Mouse (Mus musculus) neural tube, embryonic 14.5 days (tissue): ENCODE measurements around the gene Tor2a. TPM values are rescaled to one million over a fixed set of nuclear protein-coding genes. Genes with fewer than 3 reads are reported as not detected.

Source experiments
- ATAC-seq: fragments of 200-750 bp; cut with Nextera tagmentation; 2 replicates; pipeline ENCODE4 v1.8.0; 2017; ENCODE audit warnings: low read depth, mild to moderate bottlenecking, moderate TSS enrichment, moderate library complexity
- H3K27ac ChIP-seq: fragments of 300-500 bp; sonication (generic); 2 replicates; pipeline ENCODE4 v1.5.1; 2014; ENCODE audit warnings: low read depth, mild to moderate bottlenecking, control low read depth, low read length, moderate library complexity, mixed read lengths
- H3K27me3 ChIP-seq: fragments of 300-500 bp; sonication (generic); 2 replicates; pipeline ENCODE4 v1.6.1; 2014; ENCODE audit warnings: low read length; ENCODE audit not compliant: control insufficient read depth, insufficient read depth
- H3K36me3 ChIP-seq: fragments of 300-500 bp; sonication (generic); 2 replicates; pipeline ENCODE4 v1.6.1; 2014; ENCODE audit warnings: low read length, mixed read lengths; ENCODE audit not compliant: control insufficient read depth, insufficient read depth
- H3K4me1 ChIP-seq: fragments of 300-500 bp; sonication (generic); 2 replicates; pipeline ENCODE4 v1.6.1; 2014; ENCODE audit warnings: low read length; ENCODE audit not compliant: control insufficient read depth, insufficient read depth
- H3K4me2 ChIP-seq: fragments of 300-500 bp; sonication (generic); 2 replicates; pipeline ENCODE4 v1.6.1; 2014; ENCODE audit warnings: mild to moderate bottlenecking, low read depth, low read length, control low read depth
- H3K4me3 ChIP-seq: fragments of 300-500 bp; sonication (generic); 2 replicates; pipeline ENCODE4 v1.5.1; 2014; ENCODE audit warnings: low read depth, low read length, control low read depth, mixed read lengths
- H3K9ac ChIP-seq: fragments of 300-500 bp; sonication (generic); replicated peaks from 2 replicates; pipeline ENCODE4 v1.6.1; 2014; ENCODE audit warnings: low read depth, mild to moderate bottlenecking, control low read depth, low read length, mixed read lengths
- H3K9me3 ChIP-seq: fragments of 300-500 bp; sonication (generic); 2 replicates; pipeline ENCODE4 v1.6.1; 2016; ENCODE audit warnings: low read length; ENCODE audit not compliant: control insufficient read depth
- WGBS: fragments of 180-500 bp; shearing (Covaris S2); extraction: QIAGEN DNeasy Blood & Tissue Kit; methylation state at CpG from one replicate; pipeline ENCODE4 v1.1.7; 2014; 5-methylcytosine and 5-hydroxymethylcytosine counted together
- polyA plus RNA-seq: library from polyadenylated mRNA; unstranded; fragments of >200 nt; fragmentation: Nextera tagmentation; extraction: Ambion mirVana; gene quantifications from 2 replicates; pipeline ENCODE4 v1.2.1, GENCODE M21; 2014

The Tor2a gene
- polyA plus RNA-seq, 1 experiment from 2014 or later: 56.0 TPM

GRCm38 (mm10) chr2:32736306-32736829, 20.7 kb upstream of the Tor2a start:
- H3K36me3 ChIP-seq: no peaks in the 10 kb centered on the region
- no peaks in the 10 kb centered on the region for H3K9me3 ChIP-seq
- no peak overlapping the region for H3K4me3 ChIP-seq
- WGBS: 42% methylated on average over 3 of the region's 3 CpGs
- H3K4me1 ChIP-seq: no peaks in the 10 kb centered on the region; the same call in 1 of the 2 replicates
- H3K27me3 ChIP-seq: no peaks in the 10 kb centered on the region
- no peak overlapping the region for H3K4me2 ChIP-seq
- ATAC-seq: no peak
- H3K9ac ChIP-seq: no peak overlapping the region
- H3K27ac ChIP-seq: no peak overlapping the region

DNA sequence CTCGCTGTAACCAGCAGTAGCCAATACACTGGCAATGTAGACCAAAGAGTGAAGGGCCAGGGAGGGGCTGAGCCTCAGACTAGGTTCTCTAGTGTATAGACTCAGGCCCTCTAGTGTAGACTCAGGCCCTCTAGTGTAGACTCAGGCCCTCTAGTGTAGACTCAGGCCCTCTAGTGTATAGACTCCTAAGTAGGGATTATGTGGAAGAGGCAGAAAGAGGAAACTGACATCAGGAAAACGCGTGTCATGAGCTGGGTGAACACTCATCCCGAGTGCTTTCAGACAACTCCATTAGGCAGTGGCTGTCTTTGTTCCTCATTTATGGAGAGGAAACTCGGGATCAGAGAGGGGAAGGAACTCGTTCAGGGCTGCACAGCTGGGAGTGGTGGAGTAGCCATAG, 20.0 kb upstream of the Tor2a start:
- no peaks in the 10 kb centered on the region for H3K36me3 ChIP-seq
- WGBS: 57% methylated on average over 6 of the region's 6 CpGs

DNA sequence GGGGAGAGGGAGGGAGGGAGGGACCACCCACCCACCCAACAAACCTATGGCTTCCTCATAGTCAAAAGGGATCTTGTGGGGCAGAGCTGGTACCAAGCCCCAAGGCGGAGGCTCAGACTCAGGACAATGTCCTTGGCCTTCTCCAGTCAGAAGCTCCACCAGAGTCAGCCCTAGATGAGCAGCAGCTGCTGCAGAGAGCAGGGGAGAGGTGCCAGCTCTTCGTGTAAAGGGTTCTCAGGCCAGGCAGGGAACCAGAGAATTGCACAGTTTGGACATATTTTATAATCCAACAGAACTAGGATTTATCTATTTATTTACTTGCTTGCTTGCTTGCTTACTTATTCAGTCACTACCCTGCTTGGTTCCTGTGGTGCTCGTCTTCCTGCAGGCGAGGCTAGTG, 17.7 kb upstream of the Tor2a start:
- Histone ChIP-seq H3K9me3 (no peaks in the 10 kb centered on the region), H3K4me2 (no peak overlapping the region), H3K9ac (no peak overlapping the region), H3K4me1 (peaks cover 18% of the 10 kb centered on the region), H3K36me3 (no peaks in the 10 kb centered on the region), H3K27ac (no peak overlapping the region), H3K4me3 (no peak overlapping the region), H3K27me3 (no peaks in the 10 kb centered on the region)
- no peak for ATAC-seq
- 73% methylated on average over 4 of the region's 4 CpGs for WGBS

More for the DNA sequence above, 20.0 kb upstream of the Tor2a start:
- no peak overlapping the region for H3K4me3 ChIP-seq
- no peak overlapping the region for H3K27ac ChIP-seq
- H3K27me3 ChIP-seq: no peaks in the 10 kb centered on the region
- ATAC-seq: no peak
- no peaks in the 10 kb centered on the region; the same call in 1 of the 2 replicates for H3K4me1 ChIP-seq
- no peak overlapping the region for H3K9ac ChIP-seq
- H3K9me3 ChIP-seq: no peaks in the 10 kb centered on the region
- no peak overlapping the region for H3K4me2 ChIP-seq

DNA sequence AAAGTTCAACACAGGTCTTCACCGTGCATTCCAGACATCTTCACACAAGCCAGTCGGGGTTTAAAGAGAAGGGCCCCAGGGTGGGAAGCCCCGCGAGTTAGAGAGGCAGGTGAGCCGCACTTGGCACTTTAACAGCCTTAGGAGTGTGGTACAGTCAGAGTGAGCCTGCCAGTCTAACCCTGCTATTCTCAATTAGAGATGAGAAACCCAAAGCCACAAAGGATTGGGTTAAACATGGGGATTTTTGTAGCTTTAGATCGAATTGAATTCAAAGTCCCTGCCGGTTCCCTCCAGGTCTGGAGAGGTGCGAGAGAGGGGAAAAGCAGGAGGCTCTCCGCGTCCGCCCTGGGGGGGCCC, 16.1 kb upstream of the Tor2a start, which contains the start of gene 6330409D20Rik:
Gene 6330409D20Rik (minus strand): TSS at position 101 of the 357 bp plus-strand sequence.
- H3K4me3 ChIP-seq: peak within 1 kb of the TSS; percentile 77
- H3K9me3 ChIP-seq: no peaks in the 10 kb centered on the region
- peak within 1 kb of the TSS; percentile 90 for H3K9ac ChIP-seq
- peak within 1 kb of the TSS; percentile 86 for H3K27ac ChIP-seq
- 5% methylated on average over 11 of the region's 11 CpGs for WGBS
- peaks cover 19% of the 10 kb centered on the region for H3K4me1 ChIP-seq
- no peaks in the 10 kb centered on the region for H3K27me3 ChIP-seq
- peaks cover 10% of the 10 kb centered on the region for H3K36me3 ChIP-seq
- peak within 1 kb of the TSS; percentile 72 for H3K4me2 ChIP-seq
- no peak for ATAC-seq

- WGBS: 3% methylated on average over 48 of the region's 58 CpGs
- peak overlapping the region; percentile 86 for H3K27ac ChIP-seq
- ATAC-seq: peak; percentile 63
- no peaks in the 10 kb centered on the region for H3K9me3 ChIP-seq
- H3K27me3 ChIP-seq: no peaks in the 10 kb centered on the region
- H3K9ac ChIP-seq: peak overlapping the region; percentile 90
- peaks cover 19% of the 10 kb centered on the region for H3K4me1 ChIP-seq
- H3K4me3 ChIP-seq: peak overlapping the region; percentile 77
- peaks cover 16% of the 10 kb centered on the region for H3K36me3 ChIP-seq
- H3K4me2 ChIP-seq: peak overlapping the region; percentile 72
Measured at GRCm38 (mm10) chr2:32741273-32742172, 15.5 kb upstream of the Tor2a start.

- peak overlapping the region; percentile 90 for H3K9ac ChIP-seq
Measured at GRCm38 (mm10) chr2:32742173-32742531, 14.9 kb upstream of the Tor2a start.

DNA sequence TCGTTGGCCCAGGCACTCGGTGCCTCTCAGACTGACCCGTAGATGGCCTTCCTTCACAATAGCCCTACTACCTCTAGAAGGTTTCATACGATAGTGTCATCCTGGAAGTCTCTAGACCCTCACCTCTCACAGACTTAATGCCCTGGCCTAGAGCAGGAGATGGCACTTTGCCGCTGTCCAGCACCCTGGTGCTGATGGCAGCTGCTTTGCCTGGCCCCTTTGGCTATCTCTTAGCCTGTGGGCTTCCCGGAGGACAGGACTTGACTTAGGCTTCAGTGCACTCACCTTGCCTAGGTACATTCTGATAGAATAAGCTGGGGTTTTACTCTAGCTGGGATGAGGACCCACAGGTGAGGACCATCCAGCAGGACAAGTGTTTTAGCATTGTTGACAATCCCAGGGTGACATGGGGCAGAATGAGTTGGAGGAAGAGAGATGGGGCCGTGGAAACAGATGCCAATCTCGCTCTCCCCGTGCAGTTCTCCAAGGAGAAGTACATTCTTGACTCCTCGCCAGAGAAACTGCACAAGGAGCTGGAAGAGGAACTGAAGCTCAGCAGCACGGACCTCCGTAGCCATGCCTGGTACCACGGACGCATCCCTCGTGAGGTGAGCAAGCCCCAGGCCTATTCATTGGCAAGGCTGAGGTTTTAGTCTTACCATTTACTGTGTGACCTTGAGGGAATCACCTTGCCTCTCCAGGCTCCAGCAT, 12.6 kb upstream of the Tor2a start:
- Histone ChIP-seq H3K9me3 (no peaks in the 10 kb centered on the region), H3K27me3 (no peaks in the 10 kb centered on the region), H3K4me2 (no peak overlapping the region), H3K9ac (no peak overlapping the region), H3K4me1 (peaks cover 19% of the 10 kb centered on the region), H3K27ac (no peak overlapping the region), H3K4me3 (no peak overlapping the region), H3K36me3 (peaks cover 43% of the 10 kb centered on the region)
- ATAC-seq: no peak
- 81% methylated on average over 15 of the region's 15 CpGs for WGBS

More at GRCm38 (mm10) chr2:32742173-32742531, 14.9 kb upstream of the Tor2a start:
- peak; percentile 94 for ATAC-seq
- WGBS: 11% methylated on average over 18 of the region's 18 CpGs
- Histone ChIP-seq H3K27me3 (no peaks in the 10 kb centered on the region), H3K36me3 (peaks cover 22% of the 10 kb centered on the region), H3K27ac (peak overlapping the region; percentile 86), H3K4me1 (peaks cover 19% of the 10 kb centered on the region), H3K9me3 (no peaks in the 10 kb centered on the region), H3K4me3 (peak overlapping the region; percentile 77), H3K4me2 (peak overlapping the region; percentile 72)

GRCm38 (mm10) chr2:32749082-32749481, 8.0 kb upstream of the Tor2a start:
- Histone ChIP-seq H3K4me3 (no peak overlapping the region), H3K9ac (no peak overlapping the region), H3K27me3 (no peaks in the 10 kb centered on the region), H3K27ac (no peak overlapping the region), H3K9me3 (no peaks in the 10 kb centered on the region), H3K4me1 (peaks cover 20% of the 10 kb centered on the region; the same call in 1 of the 2 replicates), H3K4me2 (no peak overlapping the region), H3K36me3 (peaks cover 64% of the 10 kb centered on the region)
- 86% methylated on average over 16 of the region's 16 CpGs for WGBS
- no peak for ATAC-seq
